Mouse (Mus musculus): ENCODE results near the gene Gpr146. TPM values are rescaled to one million over a fixed set of nuclear protein-coding genes. Genes with fewer than 3 reads are reported as not detected.

The Gpr146 gene
- total RNA-seq, 2 experiments from 2014 or later = 43.6 to 56.2 TPM

DNA sequence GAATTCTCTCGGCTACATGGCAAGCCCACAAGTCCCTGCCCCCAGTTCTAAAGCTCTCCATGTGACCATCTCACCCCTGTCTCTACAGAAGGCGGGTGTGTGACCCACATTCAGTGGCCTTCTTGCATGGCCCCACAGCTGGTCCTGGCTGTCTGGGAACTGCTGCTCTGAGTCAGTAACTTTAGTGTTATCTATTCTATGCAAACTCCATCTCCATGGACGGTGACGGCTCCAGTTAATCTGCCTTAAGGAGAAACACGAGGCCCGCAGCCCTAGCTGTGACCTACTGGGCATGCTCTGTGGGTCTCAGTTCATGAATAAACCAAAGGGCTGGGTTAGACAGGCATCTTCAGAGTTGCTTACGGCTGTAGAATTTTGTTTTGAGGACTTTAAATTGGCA, 16.9 kb downstream of the Gpr146 start:
- no peak for DNase-seq
- intact Hi-C loops (cut with DNase I) = no loop called here

DNA sequence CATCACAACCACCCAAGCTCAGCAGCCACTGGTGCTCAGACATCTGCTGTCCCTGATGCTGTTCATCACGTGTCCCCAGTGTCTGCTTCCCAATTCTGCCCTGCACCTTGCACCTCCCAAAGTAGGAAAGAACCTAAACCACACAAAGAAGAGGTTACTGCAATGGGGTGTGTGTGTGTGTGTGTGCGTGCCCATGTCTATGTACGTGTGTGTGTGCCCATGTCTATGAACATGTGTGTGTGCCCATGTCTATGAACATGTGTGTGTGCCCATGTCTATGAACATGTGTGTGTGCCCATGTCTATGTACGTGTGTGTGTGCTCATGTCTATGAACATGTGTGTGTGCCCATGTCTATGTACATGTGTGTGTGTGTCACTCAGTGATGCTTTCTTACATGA, 18.0 kb downstream of the Gpr146 start:
- no peak for DNase-seq
- intact Hi-C loops (cut with DNase I) = no loop called here

DNA sequence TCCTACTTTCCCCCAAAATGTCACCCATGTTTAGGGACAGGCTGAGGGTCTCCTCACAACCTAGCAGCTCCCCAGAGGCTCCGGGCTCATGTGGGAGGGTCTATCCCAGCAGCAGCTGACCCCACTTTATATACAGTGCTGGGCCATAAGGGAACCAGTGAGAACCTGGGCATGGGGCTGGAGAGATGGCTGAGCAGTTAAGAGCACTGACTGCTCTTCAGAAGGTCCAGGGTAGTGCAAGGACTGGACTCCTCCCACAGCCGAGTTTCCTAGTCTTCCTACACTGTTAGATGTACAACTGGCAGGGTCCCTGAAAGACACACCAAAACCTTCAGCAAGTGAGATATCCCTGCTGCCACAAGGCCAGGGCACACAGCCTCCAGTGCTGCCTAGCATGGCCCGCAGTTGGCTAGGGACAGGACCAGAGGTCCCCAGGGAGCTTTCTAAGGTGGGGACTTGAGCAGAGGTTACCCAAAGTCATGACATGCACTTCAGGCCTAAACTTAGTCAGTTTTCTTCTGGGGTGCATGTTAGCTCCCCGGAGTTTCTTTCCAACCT, 19.9 kb downstream of the Gpr146 start:
- intact Hi-C loops (cut with DNase I) = no loop called here
- no peak for DNase-seq

DNA sequence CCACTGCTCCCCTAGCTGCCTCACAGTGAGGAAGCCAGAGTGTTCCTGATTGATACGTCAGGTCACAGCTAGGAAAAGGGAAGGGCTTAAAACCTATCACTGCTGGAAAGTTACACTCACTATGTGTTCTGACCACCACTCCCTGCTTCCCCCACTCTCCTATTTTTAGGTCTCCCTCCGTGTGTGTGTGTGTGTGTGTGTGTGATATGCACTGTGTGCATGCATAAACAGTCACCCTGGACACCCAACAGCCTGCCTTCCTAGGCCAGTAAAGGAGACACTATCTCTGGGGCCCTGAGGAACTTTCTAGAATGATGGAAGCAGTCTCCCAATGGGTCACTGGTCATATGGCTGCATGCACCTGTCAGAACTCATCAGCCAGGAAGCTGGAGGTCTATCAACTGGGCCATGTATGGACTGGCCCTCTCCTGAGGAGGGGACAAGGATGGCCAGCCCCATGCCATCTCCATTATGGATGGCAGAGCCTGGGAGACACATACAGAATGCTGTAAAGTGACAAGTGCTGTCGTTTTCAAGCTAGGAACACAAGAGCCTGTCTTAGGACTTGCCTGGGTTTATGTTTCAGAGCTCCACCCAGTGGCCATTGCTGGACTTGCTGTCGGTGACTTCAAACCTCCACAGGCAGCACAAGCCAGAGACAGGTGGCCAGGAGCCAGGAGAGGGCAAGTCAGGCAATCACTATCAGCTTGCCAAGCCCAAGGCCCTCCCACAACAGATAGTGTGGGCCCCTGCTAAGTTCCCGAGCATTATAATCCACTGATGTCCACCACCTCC, 20.7 kb downstream of the Gpr146 start:
- DNase-seq = peak; percentile 94 to 96
- intact Hi-C loops (cut with DNase I) = loop anchor here (1.0 kb wide), 1 partner anchor 34 kb away; no protein-coding TSS in a partner anchor

DNA sequence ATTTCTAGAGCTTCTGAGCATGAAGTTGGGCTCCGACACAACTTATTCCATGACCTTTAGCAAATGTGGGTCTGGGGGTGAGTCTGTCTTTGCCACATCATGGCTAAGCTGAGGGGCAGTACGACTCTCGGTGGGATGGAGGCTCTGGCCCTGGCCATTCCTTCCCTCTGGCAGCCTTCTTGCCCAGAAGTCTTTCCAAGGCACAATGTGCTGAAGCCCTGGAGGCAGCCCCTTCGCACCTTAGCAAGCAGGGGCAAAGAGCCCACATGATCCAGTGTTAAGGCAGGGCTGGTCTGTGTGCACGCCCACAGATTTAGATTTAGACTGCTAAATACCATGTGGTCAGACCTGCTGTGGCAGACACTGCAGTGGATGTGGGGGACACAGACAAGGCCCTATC, 21.3 kb downstream of the Gpr146 start:
- intact Hi-C loops (cut with DNase I) = loop anchor here (1.0 kb wide), 1 partner anchor 34 kb away; no protein-coding TSS in a partner anchor
- DNase-seq = no peak

DNA sequence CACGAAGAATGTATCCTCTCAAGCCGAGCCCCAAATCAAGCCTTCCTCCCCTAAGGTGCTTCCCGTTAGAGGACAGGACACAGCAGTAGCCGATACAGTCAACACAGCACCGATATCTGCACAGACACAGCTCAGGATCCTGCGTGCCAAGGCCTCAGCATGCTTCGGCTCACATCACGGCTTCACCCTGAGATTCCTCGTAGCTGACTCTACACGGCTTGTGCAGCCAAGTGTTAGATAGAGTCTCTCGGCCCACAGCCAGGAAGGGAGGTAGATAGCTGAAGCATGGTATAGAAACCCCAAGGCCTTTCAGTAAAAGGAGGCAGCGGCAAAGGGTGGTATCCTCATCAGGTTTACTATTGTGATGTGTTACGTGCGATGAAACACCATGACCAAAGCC, 22.5 kb downstream of the Gpr146 start:
- DNase-seq = no peak
- intact Hi-C loops (cut with DNase I) = loop anchor here (10.0 kb wide), 1 partner anchor 395 kb away; the partner anchor contains the start of gene Mafk

DNA sequence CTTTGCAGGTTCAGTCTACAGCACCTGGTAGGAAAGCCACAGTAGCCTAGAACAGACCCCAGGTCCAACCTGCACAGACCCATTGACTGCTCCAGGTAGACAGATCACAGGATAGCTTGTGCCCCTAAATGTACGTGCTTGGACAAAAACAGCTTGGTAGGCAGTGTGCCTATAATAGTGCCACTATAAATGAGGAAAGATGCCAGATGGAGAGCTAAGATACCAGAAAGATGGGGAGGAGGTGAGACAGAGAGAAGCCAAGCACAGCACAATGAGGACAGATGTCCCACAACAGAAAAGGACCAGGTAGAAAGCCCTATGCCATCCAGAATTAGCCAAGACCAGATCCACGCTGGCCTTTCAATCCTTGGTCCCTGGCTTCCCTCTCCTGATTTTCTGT, 24.6 kb downstream of the Gpr146 start:
- DNase-seq = no peak
- intact Hi-C loops (cut with DNase I) = loop anchor here (10.0 kb wide), 1 partner anchor 393 kb away; the partner anchor contains the start of gene Mafk

DNA sequence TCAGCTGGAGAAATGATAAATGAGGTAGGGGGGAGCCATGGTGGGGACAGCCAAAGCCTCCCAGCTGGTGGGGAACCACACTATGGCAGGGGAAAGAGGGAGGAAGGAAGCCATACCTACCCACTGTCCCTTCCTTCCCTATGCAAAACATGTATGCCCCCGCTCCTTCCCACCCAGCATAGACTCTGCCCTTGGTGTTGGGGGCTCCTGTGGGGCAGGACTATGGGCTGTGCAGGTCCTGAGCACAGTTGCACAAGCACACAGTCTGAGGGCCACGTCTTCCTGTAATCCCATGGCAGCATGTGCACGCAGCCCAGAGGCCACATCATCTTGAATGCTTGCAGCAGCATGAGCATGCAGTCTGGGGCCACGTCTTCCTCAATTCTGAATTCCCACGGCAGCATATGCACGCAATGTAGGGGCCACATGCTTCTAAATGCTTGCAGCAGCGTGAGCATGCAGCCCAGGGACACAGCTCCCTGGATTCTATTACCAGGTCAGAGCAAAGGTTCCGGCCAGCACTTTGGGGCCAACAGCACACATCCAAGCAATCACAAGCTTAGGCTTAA, 26.3 kb downstream of the Gpr146 start:
- intact Hi-C loops (cut with DNase I) = loop anchor here (10.0 kb wide), 1 partner anchor 391 kb away; the partner anchor contains the start of gene Mafk

DNA sequence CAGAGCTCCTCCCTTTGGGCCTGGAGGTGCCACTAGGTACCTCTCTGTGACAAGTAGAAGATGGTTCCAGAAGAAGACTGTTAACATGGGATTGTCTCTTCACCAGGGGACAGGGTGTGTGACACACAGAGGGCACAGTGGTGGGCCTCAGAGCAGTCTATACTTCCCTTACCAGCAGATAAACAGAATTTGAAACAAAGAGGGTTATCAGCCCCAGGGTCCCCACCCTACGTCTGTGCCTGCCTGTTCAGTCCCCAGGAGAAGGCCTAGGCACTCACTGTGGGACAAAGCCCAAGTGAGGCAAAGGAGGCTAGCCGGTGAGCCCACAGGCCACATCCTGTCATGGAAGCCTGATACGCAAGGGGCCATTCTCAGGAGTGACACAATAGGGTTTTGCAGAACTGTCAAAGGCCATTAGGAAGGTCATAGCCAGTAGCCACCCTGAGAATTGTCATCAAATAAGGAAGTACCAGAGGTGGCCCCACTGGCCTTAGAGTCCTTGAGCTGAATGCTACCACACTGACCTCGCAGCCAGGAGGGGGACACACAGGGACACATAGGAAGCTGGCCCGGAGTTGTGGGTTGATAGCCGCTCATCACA, 27.4 kb downstream of the Gpr146 start, which contains the start of gene C130050O18Rik:
Gene C130050O18Rik, plus strand, starts transcription at position 480 of the 601 bp plus-strand sequence.
- no peak for DNase-seq
- intact Hi-C loops (cut with DNase I) = loop anchor here (10.0 kb wide), 1 partner anchor 390 kb away; the partner anchor contains the start of gene Mafk

More for the DNA sequence above, 26.3 kb downstream of the Gpr146 start:
- DNase-seq = no peak

DNA sequence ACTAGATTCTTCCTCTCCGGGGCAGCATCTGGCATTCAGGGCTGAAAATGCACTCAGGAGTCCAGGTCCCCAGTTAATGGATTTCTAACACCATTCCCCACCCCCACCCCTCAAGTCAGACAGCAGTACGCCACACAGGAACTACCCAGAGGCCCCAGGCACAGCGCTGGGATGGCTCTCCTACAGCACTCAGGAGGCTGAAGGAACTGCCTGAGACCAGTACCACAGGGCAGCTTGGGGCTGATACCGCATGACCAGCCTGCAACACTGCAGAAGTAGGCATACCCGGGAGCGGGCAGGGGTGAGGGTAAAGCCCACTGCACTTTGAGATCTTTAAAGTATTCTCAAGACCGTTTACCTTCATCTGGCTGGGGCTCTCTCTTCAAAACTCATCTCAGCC, 28.0 kb downstream of the Gpr146 start:
- intact Hi-C loops (cut with DNase I) = loop anchor here (10.0 kb wide), 1 partner anchor 389 kb away; the partner anchor contains the start of gene Mafk
- no peak for DNase-seq

DNA sequence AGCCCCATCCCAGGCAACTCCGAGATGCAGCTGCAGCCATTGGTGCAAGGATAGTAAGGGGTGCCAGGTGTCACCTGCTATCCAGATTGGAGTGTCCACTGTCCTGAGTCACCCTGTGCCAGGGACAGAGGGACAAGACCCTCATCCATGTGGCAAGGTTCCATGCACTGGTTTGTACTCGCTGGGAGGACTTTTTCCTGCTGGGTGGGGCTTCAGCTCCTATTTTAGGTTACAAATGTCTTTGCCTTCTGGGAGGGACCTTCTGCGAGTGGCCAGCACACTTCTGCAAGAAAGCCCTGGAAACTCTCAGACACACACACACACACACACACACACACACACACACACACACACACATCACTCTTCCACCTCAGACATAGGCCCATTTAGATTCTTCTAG, 28.5 kb downstream of the Gpr146 start:
- intact Hi-C loops (cut with DNase I) = loop anchor here (10.0 kb wide), 1 partner anchor 389 kb away; the partner anchor contains the start of gene Mafk
- DNase-seq = no peak

DNA sequence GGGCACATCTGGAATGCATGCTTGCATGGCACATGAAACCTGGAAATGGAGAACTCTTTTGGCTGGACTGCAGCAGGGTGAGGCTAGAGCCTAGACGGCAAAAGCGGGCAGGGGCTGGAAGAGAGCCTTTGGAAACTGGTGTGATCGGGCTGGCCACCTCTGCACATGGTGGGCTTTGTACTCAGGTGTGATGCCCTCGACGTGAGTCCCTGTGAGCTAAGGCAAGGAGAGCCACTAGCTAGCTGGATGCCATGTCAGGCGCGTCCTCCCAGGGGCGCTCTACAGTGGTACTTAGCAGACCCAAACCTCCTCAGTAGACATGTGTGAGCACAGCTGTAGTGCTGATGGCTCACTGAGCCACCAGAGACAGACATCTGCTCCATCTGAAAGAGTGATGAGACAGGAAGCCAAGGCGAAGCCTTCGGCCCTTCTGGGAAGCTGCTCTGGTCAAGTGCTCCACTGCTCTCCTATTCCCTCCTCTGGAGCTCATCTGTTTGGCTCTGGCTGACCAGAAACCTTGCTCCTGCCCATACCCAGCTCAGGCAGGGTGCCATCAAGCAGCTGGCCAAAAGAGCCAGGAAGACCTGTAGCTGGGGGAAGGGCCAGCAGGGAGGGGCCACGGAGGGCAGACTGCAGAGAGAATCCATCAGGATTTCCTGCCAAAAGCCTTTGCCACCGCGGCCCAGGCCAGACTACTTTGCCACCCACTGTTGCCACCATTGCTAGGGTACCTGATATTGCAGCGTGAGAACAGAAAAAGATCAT, 29.8 kb downstream of the Gpr146 start:
- intact Hi-C loops (cut with DNase I) = loop anchor here (10.0 kb wide), 1 partner anchor 387 kb away; the partner anchor contains the start of gene Mafk
- DNase-seq = no peak

DNA sequence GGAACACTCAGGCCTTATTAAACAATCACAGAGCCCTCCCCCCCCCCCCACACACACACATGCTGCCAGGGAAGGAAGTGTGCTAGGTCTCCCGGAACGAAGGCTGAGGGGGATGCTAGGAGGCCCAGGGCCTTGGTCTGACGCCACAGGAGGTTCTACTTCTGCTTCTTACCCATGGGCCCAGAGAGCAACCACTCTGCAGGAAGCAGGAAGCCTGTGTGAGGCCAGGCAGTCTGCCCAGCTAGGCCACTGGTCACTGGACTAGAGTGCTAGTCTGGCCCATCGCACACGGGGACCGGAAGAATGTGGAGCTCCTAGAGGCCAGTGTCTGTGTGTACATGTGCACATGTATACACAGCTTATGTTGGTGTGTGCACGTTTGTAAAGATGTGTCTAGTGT, 31.0 kb downstream of the Gpr146 start:
- DNase-seq = no peak
- intact Hi-C loops (cut with DNase I) = loop anchor here (2.0 to 10.0 kb wide), 3 partner anchors 24 to 386 kb away; partner anchors contain the start of genes 3110082I17Rik and Mafk

DNA sequence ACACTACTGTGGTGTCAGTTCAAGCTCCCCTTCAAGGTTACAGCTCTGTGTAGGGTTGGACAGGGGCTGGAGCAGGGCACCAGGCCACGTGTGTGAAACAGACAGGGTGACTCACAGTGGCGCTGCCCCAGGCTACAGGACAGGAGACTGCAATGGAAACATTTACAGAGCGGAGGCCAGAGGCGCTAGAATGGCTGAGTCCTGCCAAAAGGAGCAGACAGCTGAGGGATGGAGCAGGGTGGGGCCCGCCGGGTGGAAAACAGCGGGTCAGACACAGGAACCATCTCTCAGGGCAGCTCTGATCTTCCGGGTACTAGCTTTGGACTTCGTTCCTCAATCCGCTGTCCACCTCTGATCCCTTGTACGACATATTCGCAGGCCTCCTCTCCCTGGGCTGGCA, 31.9 kb downstream of the Gpr146 start:
- intact Hi-C loops (cut with DNase I) = loop anchor here (2.0 to 10.0 kb wide), 3 partner anchors 23 to 385 kb away; partner anchors contain the start of genes 3110082I17Rik and Mafk
- DNase-seq = peak; percentile 75 to 80

DNA sequence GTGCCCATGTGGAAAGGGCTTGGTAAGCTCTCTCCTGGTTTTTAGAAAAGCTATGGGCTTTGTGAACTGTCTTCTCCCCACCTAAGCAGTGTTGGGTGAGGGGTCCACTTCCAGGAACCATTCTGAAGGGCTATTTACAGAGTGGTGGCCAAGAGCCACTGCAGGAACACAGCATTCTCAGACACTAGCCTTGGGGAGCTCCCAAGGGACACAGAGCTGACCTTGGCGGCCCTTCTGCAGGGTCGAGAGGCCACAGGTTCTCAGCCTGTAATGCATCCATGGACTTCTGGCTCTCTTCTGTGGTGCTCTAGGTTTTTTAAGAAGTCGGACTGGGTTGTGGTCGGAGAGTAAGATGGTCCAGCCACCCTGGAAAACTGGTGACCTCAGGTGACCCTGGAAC, 32.6 kb downstream of the Gpr146 start:
- no peak for DNase-seq
- intact Hi-C loops (cut with DNase I) = loop anchor here (5.0 kb wide), 1 partner anchor 37 kb away; no protein-coding TSS in a partner anchor

DNA sequence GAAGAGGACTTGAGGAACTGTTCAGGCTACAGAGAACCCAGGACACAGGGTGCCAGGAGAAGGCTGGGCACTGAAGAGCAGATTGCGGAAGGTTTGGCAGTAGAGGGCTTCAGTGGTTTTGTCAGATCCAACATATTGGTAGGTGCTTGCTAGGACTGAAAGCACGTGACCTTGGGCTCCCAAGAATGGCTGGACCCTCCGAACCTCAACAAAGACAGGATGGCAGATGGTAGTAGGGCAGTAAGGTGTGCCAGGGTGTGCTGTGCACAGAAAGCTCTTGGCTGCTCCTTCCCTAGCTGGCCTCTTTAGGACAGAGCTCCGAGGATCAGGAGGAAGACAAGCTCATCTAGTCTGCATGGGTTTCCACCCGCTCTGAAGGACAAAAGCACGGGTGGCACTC, 33.6 kb downstream of the Gpr146 start:
- no peak for DNase-seq
- intact Hi-C loops (cut with DNase I) = loop anchor here (5.0 kb wide), 1 partner anchor 36 kb away; no protein-coding TSS in a partner anchor

DNA sequence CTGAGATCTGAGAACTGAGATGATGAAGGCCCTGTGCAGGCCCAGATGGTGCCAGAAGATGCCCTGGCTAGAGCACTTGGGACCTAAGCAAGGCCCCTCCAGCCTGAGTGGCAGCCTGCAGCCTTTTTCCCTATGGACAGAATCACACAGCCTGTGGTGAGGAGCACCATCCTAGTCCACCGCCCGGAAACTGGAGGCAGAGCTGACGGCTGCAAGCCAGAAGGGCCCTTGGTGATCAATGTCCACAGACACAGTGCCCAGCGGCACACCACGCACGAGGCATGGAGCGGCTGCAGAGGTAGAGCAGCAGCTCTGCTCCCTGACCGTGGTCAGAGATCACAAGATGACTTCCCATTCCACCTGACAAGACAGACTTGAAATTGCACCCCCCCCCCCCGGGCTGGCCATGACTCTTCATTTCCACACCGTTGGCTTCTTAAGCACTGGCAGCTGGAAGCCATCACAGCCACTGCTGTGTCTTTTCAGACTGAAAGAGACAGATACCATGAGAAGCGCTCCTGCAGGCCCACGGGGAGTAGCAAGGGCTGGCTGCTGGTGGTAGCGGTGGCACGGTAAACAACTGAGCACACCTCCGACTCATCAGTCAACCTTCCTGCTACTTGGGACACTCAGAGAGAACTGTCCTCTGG, 34.3 kb downstream of the Gpr146 start:
- DNase-seq = no peak
- intact Hi-C loops (cut with DNase I) = loop anchor here (5.0 kb wide), 1 partner anchor 36 kb away; no protein-coding TSS in a partner anchor

DNA sequence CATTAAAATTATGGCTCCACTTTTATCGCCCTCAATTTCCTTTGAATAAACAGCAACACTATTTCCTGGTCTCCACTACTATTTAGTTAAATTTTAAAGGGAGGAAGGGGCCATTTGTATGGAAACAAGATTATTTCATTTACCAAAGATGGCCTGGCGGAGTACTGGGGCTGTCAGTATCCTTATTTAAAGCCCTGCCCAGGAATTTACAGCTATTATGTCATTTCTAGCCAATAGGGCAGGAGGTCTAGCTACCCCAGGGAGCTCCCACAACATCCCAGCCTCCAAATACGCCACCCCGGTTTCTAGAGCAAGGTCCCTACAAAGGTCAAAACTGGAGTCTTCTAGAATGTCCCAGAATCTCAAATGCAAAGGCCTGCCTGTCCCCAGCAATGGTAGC, 36.0 kb downstream of the Gpr146 start:
- intact Hi-C loops (cut with DNase I) = loop anchor here (5.0 kb wide), 1 partner anchor 34 kb away; no protein-coding TSS in a partner anchor

DNA sequence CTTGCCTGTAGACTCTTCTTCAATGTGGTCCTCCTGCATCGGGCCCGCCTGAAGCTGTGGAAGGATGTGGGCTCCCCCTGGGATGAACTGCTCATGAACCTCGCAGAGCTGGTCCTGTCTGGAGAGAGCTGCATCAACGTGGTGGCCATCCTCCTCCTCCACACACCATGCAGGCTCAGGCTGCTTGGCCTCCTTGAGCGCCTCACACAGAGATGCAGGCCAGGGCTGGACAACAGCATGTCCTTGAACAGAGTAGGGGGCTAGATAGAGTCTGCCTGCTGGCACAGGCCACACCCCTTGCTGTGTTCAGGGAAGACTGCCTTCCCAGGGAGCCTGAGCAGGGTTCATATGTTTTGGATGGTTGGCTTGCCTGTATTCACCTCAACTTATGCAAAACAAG, 37.5 kb downstream of the Gpr146 start:
- DNase-seq = no peak
- intact Hi-C loops (cut with DNase I) = no loop called here

More for the DNA sequence above, 36.0 kb downstream of the Gpr146 start:
- DNase-seq = no peak
